Mouse (Mus musculus) layer of hippocampus, postnatal 25 days (tissue): ENCODE results near the gene Gsta3. TPM values are rescaled to one million over a fixed set of nuclear protein-coding genes. Genes with fewer than 3 reads are reported as not detected.
"Not testable (repeated sequence)": the region's sequence is repeated elsewhere in the genome, so short reads cannot be mapped to it uniquely, and the experiment has no call there.

Experiments used
- DNase-seq, 2 experiments: peaks; one replicate each; pipeline ENCODE4 v3.0.0; 2022; ENCODE audit warnings: mixed read lengths in 2 of 2, low spot score in 1 of 2; ENCODE audit errors: extremely low spot score in 1 of 2
- total RNA-seq, 2 experiments: library from RNA; stranded (reverse); gene quantifications; 2 replicates each; pipeline ENCODE4 v1.2.3; 2021

The Gsta3 gene
- 1 to 10 TPM in 1 of 2 experiments, under 1 TPM in 1; 0.92 to 1.1 TPM for total RNA-seq

- no peak for DNase-seq
Observed at GRCm38 (mm10) chr1:21239911-21240898, at the start of gene Gsta3. Gene Gsta3, plus strand, starts transcription at chr1:21240589.

- no peak for DNase-seq
Observed at GRCm38 (mm10) chr1:21206241-21206640, 34.1 kb upstream of the Gsta3 start.

- not testable (repeated sequence) for DNase-seq
Observed at GRCm38 (mm10) chr1:21213537-21213936, 26.9 kb upstream of the Gsta3 start.

GRCm38 (mm10) chr1:21213991-21214692, 26.2 kb upstream of the Gsta3 start:
- DNase-seq = not testable (repeated sequence)

GRCm38 (mm10) chr1:21218489-21218919, 21.9 kb upstream of the Gsta3 start, which contains the start of gene Tmem14a:
Gene Tmem14a, plus strand, starts transcription at chr1:21218575.
- peak; percentile 89 to 92 for DNase-seq

GRCm38 (mm10) chr1:21227756-21228395, 12.5 kb upstream of the Gsta3 start:
- DNase-seq = no peak

- DNase-seq = not testable (repeated sequence)
Observed at GRCm38 (mm10) chr1:21228740-21229722, 11.4 kb upstream of the Gsta3 start.

GRCm38 (mm10) chr1:21230376-21230775, 10.0 kb upstream of the Gsta3 start:
- no peak for DNase-seq

- DNase-seq = no peak
Observed at GRCm38 (mm10) chr1:21231744-21232464, 8.5 kb upstream of the Gsta3 start.

- no peak for DNase-seq
Observed at GRCm38 (mm10) chr1:21232516-21232915, 7.9 kb upstream of the Gsta3 start.

- DNase-seq = no peak
Observed at GRCm38 (mm10) chr1:21235359-21235758, 5.0 kb upstream of the Gsta3 start.

- no peak for DNase-seq
Observed at GRCm38 (mm10) chr1:21241096-21241495, 707 bp downstream of the Gsta3 start.

- no peak for DNase-seq
Observed at GRCm38 (mm10) chr1:21244290-21244960, 4.0 kb downstream of the Gsta3 start.

- DNase-seq = no peak
Observed at GRCm38 (mm10) chr1:21246136-21246535, 5.7 kb downstream of the Gsta3 start.

GRCm38 (mm10) chr1:21247896-21248295, 7.5 kb downstream of the Gsta3 start:
- DNase-seq = no peak

GRCm38 (mm10) chr1:21248560-21249390, 8.4 kb downstream of the Gsta3 start:
- DNase-seq = no peak

GRCm38 (mm10) chr1:21251661-21252060, 11.3 kb downstream of the Gsta3 start:
- no peak for DNase-seq
